Mouse (Mus musculus) hindbrain, embryonic 12.5 days (tissue): ENCODE measurements around the gene Setmar. TPM values are rescaled to one million over a fixed set of nuclear protein-coding genes. Genes with fewer than 3 reads are reported as not detected.

Source experiments
- ATAC-seq: fragments of 200-750 bp; cut with Nextera tagmentation; 2 replicates; pipeline ENCODE4 v1.8.0; 2017; ENCODE audit warnings: moderate TSS enrichment; ENCODE audit not compliant: low FRiP score
- H3K27ac ChIP-seq: fragments of 300-500 bp; sonication (generic); 2 replicates; pipeline ENCODE4 v1.5.1; 2016; ENCODE audit warnings: mild to moderate bottlenecking
- H3K27me3 ChIP-seq: fragments of 300-500 bp; sonication (generic); 2 replicates; pipeline ENCODE4 v1.6.1; 2016; ENCODE audit warnings: mild to moderate bottlenecking
- H3K36me3 ChIP-seq: fragments of 300-500 bp; sonication (generic); 2 replicates; pipeline ENCODE4 v1.6.1; 2016; ENCODE audit warnings: mild to moderate bottlenecking
- H3K4me1 ChIP-seq: fragments of 300-500 bp; sonication (generic); 2 replicates; pipeline ENCODE4 v1.6.1; 2016
- H3K4me2 ChIP-seq: fragments of 300-500 bp; sonication (generic); replicated peaks from 2 replicates; pipeline ENCODE4 v1.6.1; 2016; ENCODE audit warnings: mild to moderate bottlenecking
- H3K4me3 ChIP-seq: fragments of 300-500 bp; sonication (generic); 2 replicates; pipeline ENCODE4 v1.5.1; 2016; ENCODE audit warnings: mild to moderate bottlenecking
- H3K9ac ChIP-seq: fragments of 300-500 bp; sonication (generic); 2 replicates; pipeline ENCODE4 v1.6.1; 2016; ENCODE audit warnings: mild to moderate bottlenecking, moderate library complexity
- H3K9me3 ChIP-seq: fragments of 300-500 bp; sonication (generic); replicated peaks from 2 replicates; pipeline ENCODE4 v1.6.1; 2016; ENCODE audit warnings: mild to moderate bottlenecking
- WGBS: fragments of 180-500 bp; shearing (Covaris S2); methylation state at CpG from one replicate; pipeline ENCODE4 v1.1.7; 2016; 5-methylcytosine and 5-hydroxymethylcytosine counted together
- polyA plus RNA-seq: library from polyadenylated mRNA; unstranded; fragments of >200 nt; fragmentation: Nextera tagmentation; extraction: Ambion mirVana; gene quantifications from 2 replicates; pipeline ENCODE4 v1.2.1, GENCODE M21; 2016

Gene Setmar
- polyA plus RNA-seq, 1 experiment from 2014 or later, result 8.7 TPM

DNA sequence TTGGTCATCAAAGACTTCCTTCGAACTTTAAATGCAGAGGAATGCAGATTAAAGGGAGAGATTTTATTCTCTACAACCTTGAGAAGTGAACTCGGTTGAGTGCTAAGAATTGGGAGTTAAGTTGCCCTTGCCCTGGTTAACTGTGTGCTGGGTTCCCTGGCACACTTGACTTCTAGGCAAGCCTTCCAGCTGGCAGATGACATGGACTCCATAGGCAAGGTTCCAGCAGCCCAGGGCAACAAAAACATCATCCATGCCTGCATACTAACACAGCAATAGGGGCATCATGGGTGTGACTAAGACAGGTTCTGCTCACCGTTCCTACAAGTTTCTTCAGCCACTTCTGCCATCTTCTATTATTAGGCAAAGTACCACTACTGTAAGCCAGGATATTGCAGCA is 61.8 kb downstream of the Setmar start:
- Histone ChIP-seq H3K4me3 (no peak overlapping the region), H3K9ac (no peak overlapping the region), H3K9me3 (no peaks in the 10 kb centered on the region), H3K27me3 (no peaks in the 10 kb centered on the region), H3K27ac (no peak overlapping the region), H3K4me1 (no peaks in the 10 kb centered on the region), H3K4me2 (no peak overlapping the region), H3K36me3 (no peaks in the 10 kb centered on the region)
- 88% methylated on average over 3 of the region's 3 CpGs for WGBS
- no peak for ATAC-seq

Other genes with a start within 250 kb of the Setmar start
- 16.8 and 16.9 TPM in 2 replicates for gene Sumf1, start 120.5 kb downstream of the Setmar start, polyA plus RNA-seq
- gene Itpr1, start 148.1 kb downstream of the Setmar start, polyA plus RNA-seq, result 8.2 and 10.3 TPM in 2 replicates